Mouse (Mus musculus): Measurements from ENCODE around the gene Lca5l.

- no peak for TF ChIP-seq CTCF (IDR thresholded peaks at IDR 0.05; ENCODE audit: control insufficient read depth, insufficient read depth, insufficient replicate concordance, low read depth, low read length)
- no peak for TF ChIP-seq POLR2A (IDR thresholded peaks at IDR 0.05; ENCODE audit: control insufficient read depth, low read depth, low read length)
Observed at GRCm38 (mm10) chr16:96221959-96222358, 29.9 kb upstream of the Lca5l start.
